Mouse (Mus musculus): ENCODE measurements at regions not wholly inside any gene's neighbourhood (a gene's known extent, or its start where the extent isn't known, plus 50 kb on each side); places are given as distances from the start of the nearest gene placed in this dataset.

GRCm38 (mm10) chr4:75562480-75562879, 284.4 kb upstream of the Dmac1 start:
- Histone ChIP-seq H3K4me3 (ENCODE audit: low read depth, low read length) (no peak overlapping the region), H3K9ac (ENCODE audit: low read depth, low read length) (no peak overlapping the region), H3K27me3 (ENCODE audit: control insufficient read depth, insufficient read depth, low read length) (no peaks in the 10 kb centered on the region), H3K4me1 (ENCODE audit: control insufficient read depth, insufficient read depth, low read length) (no peaks in the 10 kb centered on the region), H3K27ac (ENCODE audit: low read depth, low read length) (no peak overlapping the region), H3K9me3 (replicated peaks; ENCODE audit: control insufficient read depth, low read length) (no peaks in the 10 kb centered on the region), H3K36me3 (ENCODE audit: control insufficient read depth, insufficient read depth, low read length) (no peaks in the 10 kb centered on the region), H3K4me2 (no peak overlapping the region)
- 32% methylated on average over 4 of the region's 4 CpGs for WGBS (ENCODE audit: insufficient replicate concordance)
- ATAC-seq (replicated peaks; ENCODE audit: insufficient number of reproducible peaks, low FRiP score, low TSS enrichment) = no peak

DNA sequence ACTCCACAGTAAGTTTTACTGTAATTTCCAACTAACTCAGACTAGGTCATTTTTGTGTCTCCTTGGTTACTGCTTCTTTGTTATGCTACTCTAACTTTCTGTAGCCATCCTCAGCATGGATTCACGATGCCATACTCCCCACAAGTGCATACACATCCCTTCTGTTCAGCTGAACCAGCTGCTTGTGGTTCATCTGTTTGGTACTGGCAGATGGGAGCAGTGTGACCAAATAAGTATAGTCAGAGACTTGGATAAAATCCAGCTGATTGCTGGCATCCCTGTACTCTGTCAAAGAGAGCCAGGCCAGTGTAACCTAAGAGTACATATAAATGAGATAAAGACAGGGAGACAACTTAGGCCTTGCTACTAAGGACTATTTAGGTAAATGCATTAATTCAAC, 283.7 kb upstream of the Dmac1 start:
- no peaks in the 10 kb centered on the region for H3K9me3 ChIP-seq (replicated peaks; ENCODE audit: control insufficient read depth, low read length)
- no peak overlapping the region for H3K27ac ChIP-seq (ENCODE audit: low read depth, low read length)
- no peak overlapping the region for H3K4me3 ChIP-seq (ENCODE audit: low read depth, low read length)
- H3K36me3 ChIP-seq (ENCODE audit: control insufficient read depth, insufficient read depth, low read length) = no peaks in the 10 kb centered on the region
- H3K9ac ChIP-seq (ENCODE audit: low read depth, low read length) = no peak overlapping the region
- no peak for ATAC-seq (replicated peaks; ENCODE audit: insufficient number of reproducible peaks, low FRiP score, low TSS enrichment)
- 42% methylated on average over 1 of the region's 1 CpGs for WGBS (ENCODE audit: insufficient replicate concordance)
- H3K4me2 ChIP-seq = no peak overlapping the region
- no peaks in the 10 kb centered on the region for H3K4me1 ChIP-seq (ENCODE audit: control insufficient read depth, insufficient read depth, low read length)
- no peaks in the 10 kb centered on the region for H3K27me3 ChIP-seq (ENCODE audit: control insufficient read depth, insufficient read depth, low read length)

- Histone ChIP-seq H3K27ac (ENCODE audit: low read depth, low read length) (no peak overlapping the region), H3K4me1 (ENCODE audit: control insufficient read depth, insufficient read depth, low read length) (no peaks in the 10 kb centered on the region), H3K9ac (ENCODE audit: low read depth, low read length) (no peak overlapping the region), H3K36me3 (ENCODE audit: control insufficient read depth, insufficient read depth, low read length) (no peaks in the 10 kb centered on the region), H3K27me3 (ENCODE audit: control insufficient read depth, insufficient read depth, low read length) (no peaks in the 10 kb centered on the region), H3K4me2 (no peak overlapping the region), H3K9me3 (replicated peaks; ENCODE audit: control insufficient read depth, low read length) (no peaks in the 10 kb centered on the region), H3K4me3 (ENCODE audit: low read depth, low read length) (no peak overlapping the region)
- ATAC-seq (replicated peaks; ENCODE audit: insufficient number of reproducible peaks, low FRiP score, low TSS enrichment) = no peak
- 84% methylated on average over 2 of the region's 2 CpGs for WGBS (ENCODE audit: insufficient replicate concordance)
These were observed 259.7 kb upstream of the Dmac1 start for GRCm38 (mm10) chr4:75537787-75538186.

DNA sequence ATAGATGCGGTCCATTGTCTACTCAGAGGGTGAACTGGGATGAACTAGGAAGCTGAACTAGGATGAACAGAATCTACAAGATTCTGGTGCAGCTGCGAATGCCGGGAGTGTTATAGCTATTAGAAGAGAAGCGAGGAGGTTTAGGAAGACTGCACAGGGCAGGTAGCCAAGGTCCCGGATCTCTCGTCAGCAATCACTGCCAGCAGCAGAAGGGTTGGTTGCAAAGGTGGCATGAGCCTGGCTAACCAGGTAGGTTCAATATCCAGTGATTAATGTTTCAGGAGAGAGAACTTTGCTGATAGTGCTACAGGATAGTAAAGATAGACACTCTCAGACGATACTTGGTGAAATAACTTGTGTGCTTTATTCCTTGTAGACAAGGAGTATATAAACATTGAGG, 257.0 kb upstream of the Dmac1 start:
- H3K27ac ChIP-seq (ENCODE audit: low read depth, low read length) = no peak overlapping the region
- H3K4me2 ChIP-seq = no peak overlapping the region
- no peaks in the 10 kb centered on the region for H3K27me3 ChIP-seq (ENCODE audit: control insufficient read depth, insufficient read depth, low read length)
- WGBS (ENCODE audit: insufficient replicate concordance) = 88% methylated on average over 7 of the region's 7 CpGs
- H3K4me1 ChIP-seq (ENCODE audit: control insufficient read depth, insufficient read depth, low read length) = no peaks in the 10 kb centered on the region
- no peak overlapping the region for H3K4me3 ChIP-seq (ENCODE audit: low read depth, low read length)
- ATAC-seq (replicated peaks; ENCODE audit: insufficient number of reproducible peaks, low FRiP score, low TSS enrichment) = no peak
- H3K9me3 ChIP-seq (replicated peaks; ENCODE audit: control insufficient read depth, low read length) = no peaks in the 10 kb centered on the region
- H3K9ac ChIP-seq (ENCODE audit: low read depth, low read length) = no peak overlapping the region
- no peaks in the 10 kb centered on the region for H3K36me3 ChIP-seq (ENCODE audit: control insufficient read depth, insufficient read depth, low read length)

DNA sequence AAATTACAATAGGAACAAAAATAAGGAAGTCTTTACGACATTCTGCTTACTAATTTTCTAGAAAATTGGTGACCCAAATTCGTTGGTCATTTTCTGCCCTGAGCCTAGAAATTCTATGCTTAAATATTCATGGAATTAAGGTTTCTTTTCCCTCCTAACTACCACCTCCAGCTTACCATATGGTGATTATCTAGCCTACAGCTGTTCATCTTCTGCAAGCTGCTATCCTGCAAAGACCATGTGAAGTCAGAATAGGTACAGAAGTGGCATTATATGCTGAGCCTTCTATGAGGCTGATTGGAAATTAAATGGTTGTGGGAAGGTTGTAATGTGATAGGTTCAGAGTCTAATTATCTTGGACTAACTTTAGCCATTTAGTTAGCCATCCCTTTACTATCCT, 251.5 kb upstream of the Dmac1 start:
- 73% methylated on average over 2 of the region's 2 CpGs for WGBS (ENCODE audit: insufficient replicate concordance)
- Histone ChIP-seq H3K4me2 (no peak overlapping the region), H3K4me3 (ENCODE audit: low read depth, low read length) (no peak overlapping the region), H3K27me3 (ENCODE audit: control insufficient read depth, insufficient read depth, low read length) (no peaks in the 10 kb centered on the region), H3K9ac (ENCODE audit: low read depth, low read length) (no peak overlapping the region), H3K9me3 (replicated peaks; ENCODE audit: control insufficient read depth, low read length) (no peaks in the 10 kb centered on the region), H3K36me3 (ENCODE audit: control insufficient read depth, insufficient read depth, low read length) (no peaks in the 10 kb centered on the region), H3K4me1 (ENCODE audit: control insufficient read depth, insufficient read depth, low read length) (0 out of 2 replicates have a peak, but pooled peaks cover 4% of the 10 kb centered on the region), H3K27ac (ENCODE audit: low read depth, low read length) (no peak overlapping the region)
- no peak for ATAC-seq (replicated peaks; ENCODE audit: insufficient number of reproducible peaks, low FRiP score, low TSS enrichment)

DNA sequence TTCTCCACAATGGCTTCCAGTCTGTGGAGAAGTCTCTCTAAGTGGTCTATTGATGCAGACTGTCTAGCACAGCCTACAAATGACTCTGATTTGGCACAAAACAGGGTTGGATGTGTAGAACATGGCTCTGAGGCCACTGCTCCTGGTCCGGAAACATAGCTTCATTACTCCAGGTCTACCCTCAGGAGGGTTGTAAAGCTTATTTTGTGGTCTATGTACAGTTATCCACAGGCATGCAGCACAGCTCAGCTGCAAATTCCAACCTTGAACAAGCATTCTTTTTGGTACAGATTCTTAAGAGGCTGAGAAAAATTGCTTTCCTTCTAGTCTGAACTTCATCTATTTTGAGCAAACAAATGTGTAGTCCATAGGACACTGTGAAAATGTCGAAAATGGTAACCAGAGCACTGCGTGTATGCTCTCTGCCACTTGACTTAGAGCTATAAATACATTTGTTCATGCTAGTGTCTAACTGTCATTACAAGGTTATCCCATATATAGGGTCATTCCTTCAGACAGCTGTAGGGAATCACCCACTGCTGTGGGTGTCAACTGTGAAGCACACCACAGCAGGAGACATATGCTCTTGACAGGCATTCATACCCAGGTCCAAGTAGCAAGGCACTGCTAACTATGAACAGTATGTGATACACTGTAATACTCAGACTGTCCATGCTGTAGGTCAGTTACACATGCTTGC, 239.5 kb upstream of the Dmac1 start:
- Histone ChIP-seq H3K27ac (ENCODE audit: low read depth, low read length) (no peak overlapping the region), H3K4me1 (ENCODE audit: control insufficient read depth, insufficient read depth, low read length) (no peaks in the 10 kb centered on the region), H3K4me3 (ENCODE audit: low read depth, low read length) (no peak overlapping the region), H3K9ac (ENCODE audit: low read depth, low read length) (no peak overlapping the region), H3K4me2 (no peak overlapping the region), H3K36me3 (ENCODE audit: control insufficient read depth, insufficient read depth, low read length) (no peaks in the 10 kb centered on the region), H3K9me3 (replicated peaks; ENCODE audit: control insufficient read depth, low read length) (no peaks in the 10 kb centered on the region), H3K27me3 (ENCODE audit: control insufficient read depth, insufficient read depth, low read length) (no peaks in the 10 kb centered on the region)
- 0 out of 2 replicates have a peak, but pooled peaks have one; percentile 14 for ATAC-seq (replicated peaks; ENCODE audit: insufficient number of reproducible peaks, low FRiP score, low TSS enrichment)
- 57% methylated on average over 3 of the region's 3 CpGs for WGBS (ENCODE audit: insufficient replicate concordance)

Measured in heart, embryonic 11.5 days (tissue).